Mouse (Mus musculus) kidney, adult 10 weeks (tissue): ENCODE data around the gene Asap2. TPM values are rescaled to one million over a fixed set of nuclear protein-coding genes. Genes with fewer than 3 reads are reported as not detected.

ENCODE experiments used
- polyA plus RNA-seq: library from polyadenylated mRNA; stranded (reverse); fragments of 350-450 nt; fragmentation: Illumina TruSeq; extraction: RNeasy Lipid Tissue Mini Kit (QIAGEN cat#74804); gene quantifications from one replicate; pipeline ENCODE4 v1.2.3, GENCODE M21; 2014; ENCODE audit warnings: low read depth, low replicate concordance

The Asap2 gene
- polyA plus RNA-seq, result 10.7 TPM

DNA sequence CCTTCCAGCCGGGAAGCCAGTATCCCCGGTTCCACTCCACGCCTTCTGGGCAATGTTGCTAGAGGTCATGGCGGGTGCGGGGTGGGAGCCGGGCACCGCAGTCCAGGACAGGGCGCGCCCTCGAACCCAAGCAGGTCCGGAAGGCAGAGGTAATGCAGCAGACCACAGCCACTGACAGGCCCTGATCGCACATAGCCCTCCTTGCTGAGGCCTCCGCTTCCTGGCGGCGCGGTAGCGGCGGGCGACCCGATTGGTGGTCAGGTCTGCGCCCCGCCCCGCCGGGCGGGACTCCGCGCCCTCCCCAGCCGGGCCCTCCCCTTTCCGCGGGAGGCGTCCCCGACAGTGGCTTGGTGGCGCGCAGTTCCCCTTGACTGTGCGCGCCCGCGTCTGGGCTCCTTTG is at the start of gene Asap2:
Gene Asap2, plus strand, starts transcription at position 328 of the 400 bp plus-strand sequence.

DNA sequence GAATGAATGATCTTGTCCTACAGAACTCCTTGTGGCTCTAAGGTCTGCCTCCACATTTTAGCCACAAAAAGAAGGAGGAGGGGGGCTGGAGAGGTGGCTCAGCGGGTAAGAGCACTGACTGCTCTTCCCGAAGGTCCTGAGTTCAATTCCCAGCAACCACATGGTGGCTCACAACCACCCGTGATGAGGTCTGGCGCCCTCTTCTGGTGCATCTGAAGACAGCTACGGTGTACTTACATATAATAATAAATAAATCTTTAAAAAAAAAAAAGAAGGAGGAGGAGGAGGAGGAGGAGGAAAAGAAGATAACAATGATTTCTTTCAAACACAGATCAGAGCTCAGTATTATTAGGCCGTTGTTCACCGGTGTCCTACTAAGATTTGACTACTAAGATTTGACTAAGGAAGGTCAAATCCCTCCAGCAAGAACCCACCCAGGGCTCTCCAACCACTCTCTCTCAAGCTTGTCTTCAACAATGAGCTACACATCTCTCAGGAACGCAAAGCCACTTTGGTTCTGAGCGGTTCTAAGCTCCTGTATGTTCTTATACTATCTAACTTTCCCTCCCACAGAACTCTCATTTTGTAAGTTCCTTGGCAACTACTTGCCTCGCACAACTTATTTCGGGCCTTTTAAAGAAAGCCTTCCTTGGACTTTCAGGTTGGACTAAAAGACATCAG is 294.6 kb downstream of the Asap2 start, which contains the start of gene Cpsf3:
Gene Cpsf3, plus strand, starts transcription at position 631 of the 681 bp plus-strand sequence.

DNA sequence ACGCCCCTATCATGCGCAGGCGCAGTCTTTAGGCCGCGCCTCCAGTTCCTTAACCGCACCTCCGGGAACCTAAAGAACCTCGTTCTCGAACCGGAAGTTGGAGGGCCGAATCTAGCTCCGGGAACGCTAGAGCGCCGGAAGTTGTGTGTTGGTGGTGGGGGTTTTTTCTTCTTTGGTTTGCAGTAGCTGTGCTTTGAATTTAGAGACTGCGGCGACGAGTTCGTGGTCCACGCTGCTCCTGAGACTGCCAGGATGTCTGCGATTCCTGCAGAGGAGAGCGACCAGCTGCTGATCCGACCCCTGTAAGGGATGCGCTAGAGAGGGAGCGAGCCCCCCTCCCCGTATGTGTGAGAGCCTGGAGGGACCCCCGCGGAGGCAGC is 296.0 kb downstream of the Asap2 start, which contains the start of gene Itgb1bp1:
Gene Itgb1bp1, minus strand, starts transcription at position 42 of the 380 bp plus-strand sequence.

DNA sequence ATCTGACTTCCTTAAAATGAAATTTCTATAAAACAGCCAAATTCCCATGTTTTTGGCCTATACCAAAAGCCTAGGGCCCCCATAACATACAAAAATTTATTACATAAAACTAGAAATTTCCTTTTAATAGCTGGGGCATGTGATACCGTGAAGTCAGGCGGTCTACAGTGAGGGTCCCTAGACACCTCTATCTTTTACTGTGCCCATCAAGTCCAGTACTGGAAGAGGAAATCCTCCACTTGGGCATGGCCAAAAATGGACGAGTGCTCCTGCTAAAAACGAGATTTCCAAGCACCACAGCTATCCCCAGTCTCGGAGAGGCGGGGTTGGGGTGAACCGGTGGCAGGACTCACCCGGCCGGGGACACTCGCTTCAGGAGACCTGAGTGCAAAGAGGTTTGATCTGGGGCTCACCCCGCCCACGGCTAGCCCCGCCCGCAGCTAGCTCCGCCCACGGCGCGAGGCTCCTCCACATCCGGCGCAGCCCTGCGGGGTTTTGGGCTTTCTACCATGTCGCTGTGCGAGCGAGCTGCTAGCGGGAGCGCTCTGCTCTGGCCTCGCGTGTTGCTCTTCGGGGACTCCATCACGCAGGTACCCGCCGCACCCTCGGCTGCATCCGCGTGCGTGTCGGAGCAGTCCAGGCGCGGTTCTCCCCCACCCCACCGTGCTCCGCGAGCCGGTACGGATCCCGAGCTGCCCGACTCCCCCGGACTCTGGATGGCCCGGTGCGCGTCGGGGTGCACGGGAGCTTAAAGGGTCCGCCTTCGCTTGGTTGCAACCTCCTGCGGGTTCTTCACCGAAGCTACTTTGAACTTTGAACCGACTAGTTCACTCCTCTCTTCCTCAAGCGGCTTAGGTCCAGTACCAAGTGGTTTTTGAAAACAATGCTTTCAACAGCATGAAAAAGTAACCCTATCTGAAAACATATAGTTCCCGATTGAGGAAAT is 325.9 kb downstream of the Asap2 start, which contains the start of gene Iah1:
Gene Iah1, plus strand, starts transcription at position 467 of the 946 bp plus-strand sequence.

